Mouse (Mus musculus) forebrain, embryonic 15.5 days (tissue): ENCODE data around the gene Gm6904. TPM values are rescaled to one million over a fixed set of nuclear protein-coding genes. Genes with fewer than 3 reads are reported as not detected.

ENCODE experiments used
- ATAC-seq: fragments of 200-750 bp; cut with Nextera tagmentation; replicated peaks from 2 replicates; pipeline ENCODE4 v1.8.0; 2017; ENCODE audit warnings: mild to moderate bottlenecking, moderate TSS enrichment, moderate library complexity
- H3K27ac ChIP-seq: fragments of 300-500 bp; sonication (generic); replicated peaks from 2 replicates; pipeline ENCODE4 v1.5.1; 2015; ENCODE audit warnings: mild to moderate bottlenecking, inconsistent platforms
- H3K27me3 ChIP-seq: fragments of 300-500 bp; sonication (generic); 2 replicates; pipeline ENCODE4 v1.6.1; 2015; ENCODE audit warnings: inconsistent platforms
- H3K36me3 ChIP-seq: fragments of 300-500 bp; sonication (generic); 2 replicates; pipeline ENCODE4 v1.6.1; 2015; ENCODE audit warnings: mild to moderate bottlenecking, inconsistent platforms
- H3K4me1 ChIP-seq: fragments of 300-500 bp; sonication (generic); 2 replicates; pipeline ENCODE4 v1.6.1; 2015; ENCODE audit warnings: inconsistent platforms
- H3K4me2 ChIP-seq: fragments of 300-500 bp; sonication (generic); replicated peaks from 2 replicates; pipeline ENCODE4 v1.6.1; 2015; ENCODE audit warnings: mild to moderate bottlenecking, inconsistent platforms
- H3K4me3 ChIP-seq: fragments of 300-500 bp; sonication (generic); 2 replicates; pipeline ENCODE4 v1.5.1; 2015; ENCODE audit warnings: mild to moderate bottlenecking, inconsistent platforms
- H3K9ac ChIP-seq: fragments of 300-500 bp; sonication (generic); replicated peaks from 2 replicates; pipeline ENCODE4 v1.6.1; 2015; ENCODE audit warnings: mild to moderate bottlenecking, inconsistent platforms
- H3K9me3 ChIP-seq: fragments of 300-500 bp; sonication (generic); 2 replicates; pipeline ENCODE4 v1.6.1; 2016; ENCODE audit warnings: inconsistent platforms
- WGBS: fragments of 180-500 bp; shearing (Covaris S2); methylation state at CpG from one replicate; pipeline ENCODE4 v1.1.7; 2015; ENCODE audit warnings: mixed read lengths; 5-methylcytosine and 5-hydroxymethylcytosine counted together
- polyA plus RNA-seq: library from polyadenylated mRNA; unstranded; fragments of >200 nt; fragmentation: Nextera tagmentation; extraction: Ambion mirVana; gene quantifications from 2 replicates; pipeline ENCODE4 v1.2.1, GENCODE M21; 2015

The Gm6904 gene
- polyA plus RNA-seq, 1 experiment from 2014 or later = not detected

DNA sequence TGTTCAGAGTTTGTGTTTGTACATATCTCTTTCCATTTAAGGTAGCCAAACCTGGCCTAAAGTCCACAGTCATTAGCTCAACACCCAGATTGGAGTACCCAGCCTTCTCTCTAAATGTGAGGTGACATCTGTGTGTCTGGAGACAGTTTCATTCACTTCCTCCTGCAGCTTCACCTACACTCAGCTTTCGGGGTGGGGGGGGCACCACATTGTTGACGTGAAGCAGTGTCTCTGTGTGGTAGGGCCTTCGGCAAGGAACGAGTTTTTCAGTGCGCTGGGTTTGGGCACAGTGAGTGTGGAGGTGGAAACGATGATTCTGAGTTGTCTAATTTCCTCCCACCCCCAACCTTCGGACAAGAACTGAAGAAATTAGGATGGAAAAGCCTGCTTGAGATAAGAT is 51.0 kb downstream of the Gm6904 start:
- 92% methylated on average over 7 of the region's 7 CpGs for WGBS

DNA sequence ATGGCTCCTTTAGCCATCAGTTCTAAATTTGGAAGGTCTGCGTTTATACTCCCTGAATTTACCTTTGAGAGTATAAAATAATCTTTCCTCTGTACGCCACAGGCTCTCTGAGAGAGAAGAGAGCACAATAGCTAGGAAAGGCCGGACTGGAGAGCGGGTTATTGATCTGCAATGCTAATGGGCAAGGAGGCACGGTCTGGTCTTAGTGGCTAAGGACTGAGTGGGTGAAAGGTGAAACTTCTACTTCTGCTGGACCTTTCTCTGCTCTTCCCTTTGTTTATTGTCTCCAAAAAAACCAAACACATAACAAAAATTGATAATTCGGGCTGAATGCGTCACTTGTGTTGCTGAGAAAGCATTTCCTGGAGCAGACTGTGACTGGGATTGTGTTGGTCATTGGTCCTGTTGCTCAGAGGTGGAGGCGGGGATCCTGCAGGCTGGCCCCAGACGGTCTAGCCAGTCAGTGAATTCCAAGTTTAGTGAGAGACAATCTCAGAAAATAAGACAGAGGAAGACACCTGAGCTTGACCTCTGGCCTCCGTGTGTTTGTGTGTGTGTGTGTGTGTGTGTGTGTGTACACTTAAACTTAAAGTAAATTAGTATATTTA is 53.9 kb downstream of the Gm6904 start:
- Histone ChIP-seq H3K9ac (peak overlapping the region; percentile 25), H3K27me3 (no peaks in the 10 kb centered on the region), H3K36me3 (no peaks in the 10 kb centered on the region; the same call in 1 of the 2 replicates), H3K9me3 (no peaks in the 10 kb centered on the region), H3K4me2 (no peak overlapping the region), H3K4me1 (peaks cover 53% of the 10 kb centered on the region), H3K27ac (no peak overlapping the region), H3K4me3 (no peak overlapping the region)
- no peak for ATAC-seq
- 43% methylated on average over 10 of the region's 10 CpGs for WGBS

More for the DNA sequence above, 51.0 kb downstream of the Gm6904 start:
- Histone ChIP-seq H3K27ac (no peak overlapping the region), H3K4me2 (no peak overlapping the region), H3K4me1 (peaks cover 35% of the 10 kb centered on the region), H3K36me3 (peaks cover 16% of the 10 kb centered on the region), H3K9ac (no peak overlapping the region), H3K4me3 (no peak overlapping the region), H3K27me3 (no peaks in the 10 kb centered on the region), H3K9me3 (no peaks in the 10 kb centered on the region)
- no peak for ATAC-seq

DNA sequence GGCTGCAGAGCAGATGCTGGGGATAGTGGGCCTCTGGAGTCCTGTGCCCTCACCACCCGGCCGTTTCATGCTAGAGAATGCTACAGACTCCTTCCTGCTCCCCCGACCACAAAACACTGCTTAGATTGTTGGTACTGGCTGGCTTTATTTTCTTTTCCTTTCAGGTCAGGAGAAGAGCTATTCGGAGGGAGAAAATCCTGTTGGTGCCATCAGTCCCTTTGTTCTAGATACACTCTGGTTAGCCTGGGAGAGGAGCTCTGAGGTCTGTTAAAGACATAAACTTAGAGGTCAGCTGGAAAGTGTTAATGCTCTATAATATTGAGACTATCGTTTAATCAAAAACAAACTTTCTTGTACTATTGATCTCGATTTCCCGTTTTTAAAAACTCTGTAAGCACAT is 54.6 kb downstream of the Gm6904 start:
- H3K4me1 ChIP-seq = peaks cover 56% of the 10 kb centered on the region
- ATAC-seq = no peak
- peak overlapping the region; percentile 31 for H3K9ac ChIP-seq
- peak overlapping the region; percentile 95; the same call in 1 of the 2 replicates for H3K4me2 ChIP-seq
- H3K27ac ChIP-seq = no peak overlapping the region; the same call in 1 of the 2 replicates
- WGBS = 28% methylated on average over 7 of the region's 7 CpGs
- no peaks in the 10 kb centered on the region for H3K9me3 ChIP-seq
- H3K4me3 ChIP-seq = no peak overlapping the region
- no peaks in the 10 kb centered on the region; the same call in 1 of the 2 replicates for H3K36me3 ChIP-seq
- H3K27me3 ChIP-seq = no peaks in the 10 kb centered on the region

DNA sequence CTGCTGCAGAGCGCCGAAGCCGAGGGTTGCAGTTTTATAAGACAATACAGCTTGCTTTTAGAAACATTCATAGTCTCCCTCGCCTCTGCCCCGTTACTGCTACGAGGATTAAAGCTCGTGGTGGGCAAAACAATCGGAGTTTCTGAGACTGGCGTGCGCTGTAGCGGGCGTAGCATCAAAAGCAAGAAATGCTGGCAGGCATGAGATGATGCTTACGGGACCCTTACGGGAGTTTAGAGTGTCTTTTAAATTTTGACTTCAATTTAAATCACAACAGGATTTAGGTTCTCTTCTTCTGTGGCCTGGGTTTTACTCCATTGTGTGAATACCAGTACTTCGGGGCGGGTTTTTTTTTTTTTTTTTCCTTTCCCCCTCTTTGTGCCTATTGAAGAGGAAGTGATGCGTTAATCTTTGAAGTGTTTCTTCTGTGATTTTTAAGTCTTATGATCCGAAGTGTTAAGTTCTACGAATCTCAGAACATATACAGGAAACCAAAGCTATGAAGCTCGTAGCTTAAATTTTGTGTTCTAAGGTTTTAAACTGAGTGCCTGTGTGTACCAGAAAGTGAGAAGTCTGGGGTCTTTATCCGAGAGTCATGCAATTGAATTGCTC is 58.3 kb downstream of the Gm6904 start:
- H3K4me3 ChIP-seq = peak overlapping the region; percentile 72
- no peaks in the 10 kb centered on the region for H3K36me3 ChIP-seq
- peak overlapping the region; percentile 97 for H3K27ac ChIP-seq
- H3K9ac ChIP-seq = peak overlapping the region; percentile 92
- H3K27me3 ChIP-seq = no peaks in the 10 kb centered on the region
- no peak for ATAC-seq
- peaks cover 47% of the 10 kb centered on the region for H3K4me1 ChIP-seq
- peak overlapping the region; percentile 95 for H3K4me2 ChIP-seq
- 1% methylated on average over 21 of the region's 21 CpGs for WGBS
- no peaks in the 10 kb centered on the region for H3K9me3 ChIP-seq

DNA sequence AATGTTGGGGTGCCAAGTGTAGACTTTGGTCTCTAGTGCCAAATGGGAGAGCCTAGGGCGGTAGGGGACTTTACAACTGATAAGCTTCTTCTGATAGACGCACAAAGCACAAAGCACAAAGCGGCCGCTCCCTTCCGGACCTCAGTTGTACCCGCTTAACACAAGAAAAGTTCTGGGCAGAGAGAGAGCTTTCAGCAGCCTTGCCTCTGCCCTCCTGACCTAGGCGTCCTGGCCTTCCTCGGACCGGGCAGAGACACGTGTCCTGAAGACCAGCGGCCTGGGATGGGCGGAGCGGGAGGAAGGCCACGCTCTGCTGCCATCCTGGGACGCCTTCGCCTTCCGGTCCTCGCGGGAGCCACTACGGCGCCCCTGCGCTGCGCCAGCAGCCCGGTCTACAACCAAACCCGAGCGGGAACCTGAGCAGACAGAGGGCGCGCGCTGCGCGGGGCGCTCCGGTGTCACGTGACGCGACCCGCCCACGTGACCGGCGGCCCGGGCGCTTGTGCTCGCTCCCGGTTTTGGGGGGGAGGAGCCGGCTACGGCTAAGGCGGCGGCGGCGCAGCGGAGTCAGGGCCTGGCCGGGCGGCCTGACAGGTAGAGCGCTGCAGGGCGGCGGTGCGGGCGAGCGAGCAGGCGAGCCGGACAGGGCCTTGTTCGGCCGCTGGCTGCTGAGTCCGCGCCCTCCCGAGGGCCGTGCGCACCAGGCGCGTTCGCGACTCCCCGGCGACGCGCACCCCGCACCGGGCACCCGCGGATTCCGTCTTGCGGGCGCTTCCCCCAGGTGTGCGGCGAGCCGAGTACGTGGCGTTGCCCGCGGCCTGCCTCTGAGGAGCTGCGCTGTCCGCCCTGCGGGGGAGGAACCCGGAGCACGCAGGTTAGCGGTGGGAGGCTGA is 59.1 kb downstream of the Gm6904 start, which contains the start of gene Rcbtb1:
Gene Rcbtb1, plus strand, starts transcription at position 499 of the 893 bp plus-strand sequence.
- no peaks in the 10 kb centered on the region for H3K9me3 ChIP-seq
- WGBS = under 1% methylated on average over 95 of the region's 96 CpGs
- peak within 1 kb of the TSS; percentile 95 for H3K4me2 ChIP-seq
- peak within 1 kb of the TSS; percentile 72 for H3K4me3 ChIP-seq
- no peaks in the 10 kb centered on the region for H3K36me3 ChIP-seq
- H3K27me3 ChIP-seq = no peaks in the 10 kb centered on the region
- ATAC-seq = peak; percentile 96
- peak within 1 kb of the TSS; percentile 92 for H3K9ac ChIP-seq
- H3K4me1 ChIP-seq = peaks cover 41% of the 10 kb centered on the region
- peak within 1 kb of the TSS; percentile 97 for H3K27ac ChIP-seq

Other genes starting within 250 kb of the Gm6904 start
- not detected in 2 replicates for gene 1700129C05Rik, start 117.3 kb downstream of the Gm6904 start, polyA plus RNA-seq
- not detected in 2 replicates for gene Gm5142, start 81.5 kb downstream of the Gm6904 start, polyA plus RNA-seq
- gene Rcbtb1, start 59.0 kb downstream of the Gm6904 start, polyA plus RNA-seq = 83.5 and 85.4 TPM in 2 replicates
- gene Phf11a, start 37.3 kb upstream of the Gm6904 start, polyA plus RNA-seq = not detected in 2 replicates
- gene Phf11b, start 81.1 kb upstream of the Gm6904 start, polyA plus RNA-seq = 0.14 and 0.29 TPM in 2 replicates
- 0.24 and 0.46 TPM in 2 replicates for gene Phf11d, start 105.3 kb upstream of the Gm6904 start, polyA plus RNA-seq
- gene Phf11c, start 135.2 kb upstream of the Gm6904 start, polyA plus RNA-seq = 0.27 and 0.32 TPM in 2 replicates
- gene Setdb2, start 180.7 kb upstream of the Gm6904 start, polyA plus RNA-seq = 7.5 and 11.2 TPM in 2 replicates
- gene Cab39l, start 180.8 kb upstream of the Gm6904 start, polyA plus RNA-seq = 22.7 and 22.8 TPM in 2 replicates